Mouse (Mus musculus): ENCODE results near the gene Slc29a4.

Slc29a4 gene

DNA sequence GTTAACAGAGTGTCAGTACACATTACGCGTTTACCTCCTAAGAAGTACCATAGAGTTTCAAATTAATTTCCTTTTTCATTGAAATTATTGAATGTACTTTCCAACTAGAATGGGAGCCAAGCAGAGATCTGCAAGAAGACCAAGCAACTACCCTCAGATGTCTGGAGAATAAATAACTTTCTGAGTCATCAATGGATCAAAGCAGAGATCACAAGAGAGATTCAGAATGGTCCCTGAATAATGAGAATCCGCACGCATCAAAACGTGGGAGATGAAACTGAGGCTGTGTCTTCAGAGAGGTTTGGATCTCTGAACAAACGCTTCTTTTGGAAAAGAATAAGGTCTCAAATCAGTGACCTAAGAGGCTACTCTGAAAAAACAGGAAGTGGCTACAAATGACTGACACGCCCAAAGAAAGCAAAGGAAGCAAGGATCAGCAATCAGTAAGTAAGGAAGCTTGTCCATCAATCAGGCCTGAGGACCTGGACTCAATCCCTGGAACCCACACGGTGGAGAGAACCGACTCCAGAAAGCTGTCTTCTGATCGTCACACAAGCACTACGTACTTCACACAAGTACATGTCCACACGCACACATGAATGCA is 54.8 kb downstream of the Slc29a4 start:
- peak; percentile 42 for DNase-seq (ENCODE audit: low read depth, low spot score)
- peaks cover 3% of the 10 kb centered on the region; the same call in 1 of the 2 replicates for H3K36me3 ChIP-seq (ENCODE audit: control insufficient read depth, insufficient read depth, low read length, poor library complexity, severe bottlenecking)
- H3K27me3 ChIP-seq (ENCODE audit: control insufficient read depth, insufficient read depth, low read length, poor library complexity, severe bottlenecking) = no peaks in the 10 kb centered on the region

DNA sequence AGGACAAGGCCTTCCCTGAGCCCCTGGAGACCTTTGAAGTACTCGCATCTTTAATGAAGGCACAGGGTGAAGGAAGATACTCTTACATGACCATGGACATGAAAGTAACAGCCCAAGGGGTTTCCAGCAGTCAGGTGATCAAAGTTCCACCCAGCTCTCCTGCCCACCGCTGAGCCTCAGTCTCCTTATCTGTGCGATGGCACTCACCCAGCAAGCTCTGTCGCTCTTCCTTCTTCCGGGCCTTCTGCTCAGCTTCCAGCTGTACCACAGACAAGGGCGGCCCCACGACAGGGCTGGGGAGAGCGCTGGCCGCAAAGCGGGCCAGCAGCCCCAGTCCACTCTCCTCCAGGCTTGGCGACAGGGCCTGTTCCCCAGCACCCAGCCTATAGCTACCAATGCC is 57.9 kb downstream of the Slc29a4 start:
- DNase-seq (ENCODE audit: low read depth, low spot score) = no peak
- H3K36me3 ChIP-seq (ENCODE audit: control insufficient read depth, insufficient read depth, low read length, poor library complexity, severe bottlenecking) = peaks cover 1% of the 10 kb centered on the region
- no peaks in the 10 kb centered on the region for H3K27me3 ChIP-seq (ENCODE audit: control insufficient read depth, insufficient read depth, low read length, poor library complexity, severe bottlenecking)

DNA sequence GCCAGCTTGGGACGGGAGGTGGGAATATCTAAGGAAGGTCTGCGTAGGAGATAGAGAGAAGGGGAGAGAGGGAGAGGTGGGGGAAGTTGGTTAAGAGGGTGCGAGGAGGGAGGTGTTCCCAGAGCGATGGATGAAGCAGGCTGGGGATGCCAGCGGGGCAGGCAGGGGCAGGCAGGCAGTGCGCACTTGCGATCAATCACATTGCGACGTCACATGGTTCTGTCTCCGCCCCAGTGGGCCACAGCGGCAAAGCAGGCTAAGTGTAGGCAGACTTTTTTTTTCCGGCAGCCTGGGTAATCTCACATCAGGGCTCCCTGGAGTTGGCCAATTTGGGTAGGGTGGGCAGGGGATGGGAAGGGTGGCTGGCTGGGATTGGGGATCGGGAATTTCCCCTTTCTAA is 59.9 kb downstream of the Slc29a4 start:
- H3K27me3 ChIP-seq (ENCODE audit: control insufficient read depth, insufficient read depth, low read length, poor library complexity, severe bottlenecking) = no peaks in the 10 kb centered on the region
- DNase-seq (ENCODE audit: low read depth, low spot score) = no peak
- H3K36me3 ChIP-seq (ENCODE audit: control insufficient read depth, insufficient read depth, low read length, poor library complexity, severe bottlenecking) = peaks cover 1% of the 10 kb centered on the region

DNA sequence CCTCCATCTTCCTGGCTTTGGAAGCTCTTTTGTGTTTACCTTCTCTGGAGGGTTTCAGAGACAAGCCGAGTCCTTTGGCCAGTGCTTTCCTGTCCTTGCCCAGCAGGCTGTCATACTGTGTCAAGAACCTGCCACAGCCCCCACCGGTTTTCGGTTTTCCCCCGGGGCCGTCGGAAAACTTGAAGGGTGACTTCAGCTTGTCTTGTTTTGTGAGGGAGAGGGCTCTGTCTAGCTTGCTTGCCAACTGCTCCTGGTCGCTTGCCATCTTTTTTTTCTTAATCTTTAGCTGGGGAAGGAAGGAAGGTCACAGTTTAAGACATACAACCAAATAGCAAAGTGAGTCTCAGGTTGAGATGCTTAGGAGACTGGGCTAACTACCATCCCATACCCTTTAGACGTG is 67.5 kb downstream of the Slc29a4 start:
- no peak for DNase-seq (ENCODE audit: low read depth, low spot score)
- Histone ChIP-seq H3K36me3 (ENCODE audit: control insufficient read depth, insufficient read depth, low read length, poor library complexity, severe bottlenecking) (peaks cover 17% of the 10 kb centered on the region), H3K27me3 (ENCODE audit: control insufficient read depth, insufficient read depth, low read length, poor library complexity, severe bottlenecking) (no peaks in the 10 kb centered on the region)

DNA sequence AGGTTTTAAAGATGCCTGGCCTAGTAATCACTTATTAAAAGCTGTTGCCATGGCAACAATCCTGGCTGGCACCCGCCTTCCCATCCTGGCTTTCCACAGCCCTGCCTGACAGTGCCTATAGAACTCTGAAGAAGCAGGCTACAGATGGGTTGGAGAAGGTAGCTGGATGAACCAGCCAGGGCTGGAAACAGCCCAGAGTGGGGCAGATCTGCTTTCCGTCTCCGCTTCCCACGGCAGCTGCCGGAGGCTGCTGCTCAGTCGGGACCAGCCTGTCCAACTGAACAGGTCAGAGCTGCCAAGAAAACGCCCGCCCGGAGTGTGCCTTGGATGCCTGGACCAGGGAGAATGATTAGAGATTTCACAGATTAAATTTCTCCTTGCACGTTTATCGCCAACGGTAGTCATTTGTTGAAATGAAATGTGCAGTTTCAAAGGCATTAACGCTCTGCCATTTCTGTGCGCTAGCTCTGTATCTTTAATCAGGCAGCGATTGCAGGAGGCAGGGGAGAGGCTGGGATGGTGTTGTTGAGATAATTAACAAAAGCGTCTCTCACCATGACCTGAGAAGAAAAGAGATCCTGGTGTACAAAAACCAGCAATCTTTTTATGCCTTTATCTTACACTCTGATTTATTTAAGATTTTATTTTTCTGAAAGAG is 69.1 kb downstream of the Slc29a4 start:
- no peaks in the 10 kb centered on the region for H3K27me3 ChIP-seq (ENCODE audit: control insufficient read depth, insufficient read depth, low read length, poor library complexity, severe bottlenecking)
- no peak for DNase-seq (ENCODE audit: low read depth, low spot score)

DNA sequence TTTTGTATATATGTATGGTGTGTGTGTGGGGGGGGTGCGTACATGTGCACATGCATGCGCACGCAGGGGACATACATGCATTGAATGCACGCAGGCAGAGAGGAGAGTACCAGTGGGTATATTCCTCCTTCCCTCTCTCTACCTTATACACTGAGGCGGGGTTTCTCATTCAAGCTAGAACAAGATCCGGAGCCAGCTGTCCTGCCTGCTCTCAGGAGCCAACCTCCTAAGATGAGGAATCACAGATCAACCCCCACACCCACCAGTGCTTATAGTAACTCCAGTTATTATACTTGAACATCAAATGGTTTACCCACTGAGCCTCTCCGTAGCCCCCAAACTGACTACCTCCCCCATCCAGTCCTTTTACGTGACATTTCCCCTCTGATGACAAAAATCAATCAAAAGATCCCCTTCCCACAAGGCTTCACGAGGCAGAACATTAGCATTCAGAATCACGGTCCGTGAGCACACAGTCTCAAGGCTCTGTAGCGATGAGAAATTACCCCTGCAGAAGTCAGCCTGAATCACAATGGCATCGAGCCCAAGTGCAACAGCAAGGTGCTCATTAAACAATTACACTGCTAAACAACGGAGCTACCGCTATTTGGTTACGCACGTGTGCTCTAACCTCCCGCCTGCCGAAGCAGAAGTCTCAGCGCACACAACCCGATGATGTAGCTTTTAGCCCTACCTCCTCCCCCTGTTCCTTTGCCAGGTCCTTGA is 69.9 kb downstream of the Slc29a4 start:
- H3K27me3 ChIP-seq (ENCODE audit: control insufficient read depth, insufficient read depth, low read length, poor library complexity, severe bottlenecking) = no peaks in the 10 kb centered on the region
- no peak for DNase-seq (ENCODE audit: low read depth, low spot score)

More for the DNA sequence above, 69.1 kb downstream of the Slc29a4 start:
- H3K36me3 ChIP-seq (ENCODE audit: control insufficient read depth, insufficient read depth, low read length, poor library complexity, severe bottlenecking) = peaks cover 24% of the 10 kb centered on the region

DNA sequence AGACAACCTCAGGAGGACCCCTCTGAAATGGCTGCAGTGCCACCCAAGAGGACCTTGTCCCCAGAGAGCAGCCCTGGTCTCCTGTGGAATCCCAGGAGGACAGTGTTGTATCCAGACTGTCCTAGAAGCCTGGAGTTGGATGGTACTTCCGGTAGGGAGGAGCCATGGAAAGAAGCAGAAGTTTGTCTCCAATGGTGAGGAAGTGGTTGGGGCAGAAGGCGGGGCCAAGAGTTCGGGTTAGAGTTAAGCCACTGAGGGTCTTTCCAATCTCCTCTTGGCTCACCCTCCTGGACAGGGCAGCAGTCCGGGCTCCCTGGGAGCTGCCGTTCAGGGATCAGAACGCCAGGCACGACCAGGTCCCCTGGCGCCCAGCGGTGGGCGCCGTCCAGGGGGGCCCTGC is 72.0 kb downstream of the Slc29a4 start:
- Histone ChIP-seq H3K27me3 (ENCODE audit: control insufficient read depth, insufficient read depth, low read length, poor library complexity, severe bottlenecking) (no peaks in the 10 kb centered on the region), H3K36me3 (ENCODE audit: control insufficient read depth, insufficient read depth, low read length, poor library complexity, severe bottlenecking) (peaks cover 27% of the 10 kb centered on the region)
- DNase-seq (ENCODE audit: low read depth, low spot score) = no peak

More for the DNA sequence above, 69.9 kb downstream of the Slc29a4 start:
- peaks cover 28% of the 10 kb centered on the region for H3K36me3 ChIP-seq (ENCODE audit: control insufficient read depth, insufficient read depth, low read length, poor library complexity, severe bottlenecking)

DNA sequence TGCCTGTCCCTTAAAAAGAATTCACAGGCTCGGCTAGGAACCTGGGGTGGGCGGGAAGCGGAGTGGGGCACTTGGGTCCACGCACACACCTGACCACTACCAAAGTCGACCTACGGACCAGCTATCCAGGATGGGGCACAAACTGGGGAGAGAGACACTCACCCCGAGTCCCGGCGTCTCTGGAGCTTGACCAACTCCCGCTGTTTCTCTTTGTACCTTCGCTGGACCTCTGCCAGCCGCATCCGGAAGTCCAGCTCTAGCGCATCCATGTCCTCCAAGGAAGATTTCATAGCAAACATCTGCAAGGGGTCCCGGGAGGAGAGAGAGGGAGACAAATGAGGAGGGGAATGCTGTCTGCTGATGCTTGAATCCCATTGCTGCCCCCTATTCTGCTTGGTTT is 72.6 kb downstream of the Slc29a4 start:
- H3K27me3 ChIP-seq (ENCODE audit: control insufficient read depth, insufficient read depth, low read length, poor library complexity, severe bottlenecking) = no peaks in the 10 kb centered on the region
- no peak for DNase-seq (ENCODE audit: low read depth, low spot score)

DNA sequence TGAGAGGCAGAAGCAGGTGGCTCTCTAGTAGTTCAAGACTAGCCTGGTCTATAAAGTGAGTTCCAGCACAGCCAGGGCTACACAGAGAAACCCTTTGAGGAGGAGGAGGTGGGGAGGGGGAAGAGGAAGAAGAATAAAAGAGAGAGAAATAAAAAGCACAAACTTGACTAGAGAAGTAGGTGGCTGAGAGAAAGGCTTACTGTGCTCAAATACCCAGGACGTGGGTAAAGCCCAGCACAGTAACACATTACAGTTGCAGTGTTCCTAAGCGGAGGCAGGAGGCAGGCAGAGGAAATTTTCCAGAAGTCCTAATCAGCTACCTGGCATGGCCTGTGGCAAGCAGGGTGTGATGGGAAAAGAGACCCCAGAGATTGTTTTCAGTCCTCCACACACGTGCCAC is 74.4 kb downstream of the Slc29a4 start:
- DNase-seq (ENCODE audit: low read depth, low spot score) = no peak
- Histone ChIP-seq H3K27me3 (ENCODE audit: control insufficient read depth, insufficient read depth, low read length, poor library complexity, severe bottlenecking) (no peaks in the 10 kb centered on the region), H3K36me3 (ENCODE audit: control insufficient read depth, insufficient read depth, low read length, poor library complexity, severe bottlenecking) (peaks cover 25% of the 10 kb centered on the region)

More for the DNA sequence above, 72.6 kb downstream of the Slc29a4 start:
- peaks cover 24% of the 10 kb centered on the region for H3K36me3 ChIP-seq (ENCODE audit: control insufficient read depth, insufficient read depth, low read length, poor library complexity, severe bottlenecking)

DNA sequence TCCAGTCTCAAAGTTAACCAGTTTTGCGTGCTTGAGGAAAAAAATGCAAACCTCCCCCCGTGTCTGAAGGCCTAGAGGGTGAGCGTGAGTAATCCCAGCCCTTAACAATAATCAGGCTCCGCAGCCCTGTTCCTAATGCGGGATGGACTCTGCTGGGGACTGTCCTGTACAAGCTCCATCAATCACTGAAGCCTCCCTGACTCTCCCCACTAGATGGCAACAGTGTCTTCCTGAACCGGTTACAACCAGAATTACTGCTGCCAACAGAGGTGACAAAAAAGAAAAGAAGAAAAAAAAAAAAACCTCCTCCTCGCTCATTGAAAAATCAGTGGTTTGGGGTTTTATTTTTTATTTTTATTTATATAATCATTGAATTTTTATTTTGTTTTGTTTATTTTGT is 75.6 kb downstream of the Slc29a4 start:
- H3K36me3 ChIP-seq (ENCODE audit: control insufficient read depth, insufficient read depth, low read length, poor library complexity, severe bottlenecking) = peaks cover 28% of the 10 kb centered on the region
- no peaks in the 10 kb centered on the region for H3K27me3 ChIP-seq (ENCODE audit: control insufficient read depth, insufficient read depth, low read length, poor library complexity, severe bottlenecking)
- DNase-seq (ENCODE audit: low read depth, low spot score) = peak; percentile 80

DNA sequence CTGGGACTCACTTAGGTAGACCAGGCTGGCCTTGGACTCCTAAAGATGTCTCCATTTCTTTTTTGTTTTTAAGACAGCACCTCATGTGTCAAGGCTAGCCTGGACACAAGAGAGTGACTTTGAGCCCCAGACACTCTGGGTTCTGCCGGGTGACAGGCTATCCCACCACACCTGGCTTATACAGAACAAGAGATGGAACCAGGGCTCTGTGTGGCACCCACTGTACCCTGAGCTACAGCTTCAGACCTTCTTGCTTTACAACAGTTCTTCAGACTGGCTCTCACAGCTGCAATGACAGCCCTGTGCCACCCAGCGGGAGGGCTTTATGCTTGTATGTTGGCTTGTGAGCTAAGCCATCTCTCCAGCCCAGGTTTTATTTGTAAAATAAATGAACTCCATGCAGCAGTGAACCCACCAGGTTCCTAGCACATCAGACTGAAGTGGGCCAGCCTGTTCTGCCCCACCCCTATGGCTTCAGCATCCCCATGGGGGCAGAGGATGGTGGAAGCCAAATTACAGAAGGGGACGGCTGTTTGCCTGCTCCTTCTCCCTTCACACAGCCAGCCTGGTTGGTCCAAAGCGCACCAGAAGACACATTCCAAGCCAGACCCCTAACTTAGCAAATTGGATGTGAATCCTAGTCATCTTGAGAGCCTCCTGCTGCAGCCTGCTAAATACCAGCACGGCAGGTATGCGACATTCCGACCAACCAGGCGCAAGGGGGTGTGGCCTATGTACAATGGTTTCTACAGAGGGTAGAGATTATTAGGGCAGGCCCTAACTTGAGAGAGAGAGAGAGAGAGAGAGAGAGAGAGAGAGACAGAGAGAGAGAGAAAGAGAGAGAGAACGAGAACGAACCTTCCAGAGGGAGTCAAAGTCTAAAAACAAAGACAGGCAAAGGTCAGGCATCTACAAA is 76.3 kb downstream of the Slc29a4 start:
- H3K27me3 ChIP-seq (ENCODE audit: control insufficient read depth, insufficient read depth, low read length, poor library complexity, severe bottlenecking) = no peaks in the 10 kb centered on the region
- DNase-seq (ENCODE audit: low read depth, low spot score) = no peak
- H3K36me3 ChIP-seq (ENCODE audit: control insufficient read depth, insufficient read depth, low read length, poor library complexity, severe bottlenecking) = peaks cover 30% of the 10 kb centered on the region

DNA sequence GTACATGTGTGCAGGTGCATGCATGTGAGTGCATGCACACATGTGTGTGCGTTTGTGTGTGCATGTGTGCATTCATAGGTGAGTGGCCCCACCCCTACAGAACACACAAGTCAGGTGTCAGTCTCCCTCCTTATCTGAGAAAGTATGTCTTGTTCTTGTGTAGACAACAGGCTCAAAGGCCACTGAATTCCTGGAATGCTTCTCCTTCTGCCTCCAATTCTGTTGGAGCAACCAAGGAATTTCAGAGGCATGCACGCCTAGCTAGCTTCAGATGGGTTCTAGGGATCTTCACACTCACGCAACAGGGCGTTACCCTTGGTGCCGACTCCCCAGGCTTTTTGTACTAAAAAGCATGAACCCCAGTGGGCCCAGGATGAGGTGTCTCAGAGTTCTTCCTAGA is 77.3 kb downstream of the Slc29a4 start:
- H3K36me3 ChIP-seq (ENCODE audit: control insufficient read depth, insufficient read depth, low read length, poor library complexity, severe bottlenecking) = peaks cover 26% of the 10 kb centered on the region
- DNase-seq (ENCODE audit: low read depth, low spot score) = no peak
- no peaks in the 10 kb centered on the region for H3K27me3 ChIP-seq (ENCODE audit: control insufficient read depth, insufficient read depth, low read length, poor library complexity, severe bottlenecking)

DNA sequence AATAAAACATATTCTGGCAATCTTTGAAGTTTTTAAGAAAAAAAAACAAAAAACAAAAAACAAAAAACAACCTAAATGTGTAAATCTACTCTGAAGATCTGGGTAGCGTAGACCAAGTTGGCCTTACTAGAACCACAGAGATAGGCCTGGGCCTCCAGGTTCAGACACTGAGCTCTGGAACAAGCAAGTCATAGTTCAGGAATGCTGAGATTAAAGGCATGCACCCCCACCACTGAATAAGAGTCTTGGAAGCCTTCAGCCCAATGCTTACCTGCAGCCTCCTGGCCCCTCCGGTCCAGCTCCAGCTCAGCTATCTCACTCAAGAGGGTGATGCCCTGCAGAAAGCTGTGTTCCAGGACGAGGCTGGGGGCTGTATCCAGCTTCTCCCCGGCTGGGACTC is 78.7 kb downstream of the Slc29a4 start:
- no peak for DNase-seq (ENCODE audit: low read depth, low spot score)
- no peaks in the 10 kb centered on the region for H3K27me3 ChIP-seq (ENCODE audit: control insufficient read depth, insufficient read depth, low read length, poor library complexity, severe bottlenecking)
- peaks cover 21% of the 10 kb centered on the region for H3K36me3 ChIP-seq (ENCODE audit: control insufficient read depth, insufficient read depth, low read length, poor library complexity, severe bottlenecking)

DNA sequence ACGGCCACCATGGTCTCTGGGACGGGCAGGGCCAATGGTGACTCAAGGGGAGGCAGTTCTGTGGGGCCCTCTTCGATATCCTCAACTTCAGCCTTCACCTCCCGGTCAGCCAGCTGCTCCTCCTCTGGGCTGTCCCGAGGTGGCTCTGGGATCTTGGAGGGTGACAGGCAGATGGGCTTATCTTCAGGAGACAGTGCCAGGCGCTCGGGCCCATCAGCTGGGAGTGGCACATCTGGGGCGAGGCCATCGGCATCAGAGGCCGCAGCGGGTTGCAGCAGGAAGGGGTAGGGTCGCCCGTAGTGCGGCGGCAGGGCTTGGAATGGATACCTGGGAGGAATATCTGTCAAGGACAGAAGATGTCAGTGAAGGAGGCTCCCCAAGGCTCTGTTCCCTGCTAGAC is 79.7 kb downstream of the Slc29a4 start:
- no peak for DNase-seq (ENCODE audit: low read depth, low spot score)
- no peaks in the 10 kb centered on the region for H3K27me3 ChIP-seq (ENCODE audit: control insufficient read depth, insufficient read depth, low read length, poor library complexity, severe bottlenecking)
- H3K36me3 ChIP-seq (ENCODE audit: control insufficient read depth, insufficient read depth, low read length, poor library complexity, severe bottlenecking) = peaks cover 17% of the 10 kb centered on the region
